Mouse (Mus musculus) lung, postnatal 0 days (tissue): ENCODE results near the gene Zfp599. TPM values are rescaled to one million over a fixed set of nuclear protein-coding genes. Genes with fewer than 3 reads are reported as not detected.
"Not testable (repeated sequence)": the region's sequence is repeated elsewhere in the genome, so short reads cannot be mapped to it uniquely, and the experiment has no call there.

Experiments
- ATAC-seq: fragments of 200-750 bp; cut with Nextera tagmentation; 2 replicates; pipeline ENCODE4 v1.8.0; 2017; ENCODE audit warnings: moderate library complexity
- DNase-seq: peaks from one replicate; pipeline ENCODE4 v3.0.0-alpha.2; 2016; ENCODE audit warnings: low spot score
- H3K27ac ChIP-seq: fragments of 300-500 bp; sonication (generic); 2 replicates; pipeline ENCODE4 v1.5.1; 2014; ENCODE audit warnings: antibody characterized with exemption, mild to moderate bottlenecking, low read length, mixed read lengths
- H3K27me3 ChIP-seq: fragments of 300-500 bp; sonication (generic); replicated peaks from 2 replicates; pipeline ENCODE4 v1.6.1; 2014; ENCODE audit warnings: low read length, mixed read lengths; ENCODE audit not compliant: insufficient read depth
- H3K36me3 ChIP-seq: fragments of 300-500 bp; sonication (generic); 2 replicates; pipeline ENCODE4 v1.6.1; 2014; ENCODE audit warnings: low read length, mixed read lengths; ENCODE audit not compliant: insufficient read depth
- H3K4me1 ChIP-seq: fragments of 300-500 bp; sonication (generic); 2 replicates; pipeline ENCODE4 v1.6.1; 2014; ENCODE audit warnings: antibody characterized with exemption, low read depth, low read length, mixed read lengths; ENCODE audit not compliant: insufficient read depth
- H3K4me2 ChIP-seq: fragments of 300-500 bp; sonication (generic); replicated peaks from 2 replicates; pipeline ENCODE4 v1.6.1; 2014; ENCODE audit warnings: low read depth, mild to moderate bottlenecking, low read length, moderate library complexity, mixed read lengths
- H3K4me3 ChIP-seq: fragments of 300-500 bp; sonication (generic); 2 replicates; pipeline ENCODE4 v1.5.1; 2014; ENCODE audit warnings: low read depth, low read length
- H3K9ac ChIP-seq: fragments of 300-500 bp; sonication (generic); replicated peaks from 2 replicates; pipeline ENCODE4 v1.6.1; 2014; ENCODE audit warnings: low read depth, mild to moderate bottlenecking
- H3K9me3 ChIP-seq: fragments of 300-500 bp; sonication (generic); 2 replicates; pipeline ENCODE4 v1.6.1; 2016; ENCODE audit warnings: low read length, mixed read lengths
- CTCF ChIP-seq: IDR thresholded peaks from 2 replicates; pipeline ENCODE4 v1.5.1; 2016; ENCODE audit warnings: antibody characterized with exemption, mild to moderate bottlenecking
- EP300 ChIP-seq: IDR thresholded peaks from 2 replicates; pipeline ENCODE4 v1.6.1; 2016; ENCODE audit warnings: antibody characterized with exemption, mild to moderate bottlenecking, control low read depth
- WGBS: fragments of 180-500 bp; shearing (Covaris S2); extraction: QIAGEN DNeasy Blood & Tissue Kit; methylation state at CpG from one replicate; pipeline ENCODE4 v1.1.7; 2014; 5-methylcytosine and 5-hydroxymethylcytosine counted together
- polyA plus RNA-seq: library from polyadenylated mRNA; unstranded; fragments of >200 nt; fragmentation: Nextera tagmentation; extraction: Ambion mirVana; gene quantifications from 2 replicates; pipeline ENCODE4 v1.2.1, GENCODE M21; 2015

Zfp599 gene
- polyA plus RNA-seq, result 0.84 and 0.97 TPM in 2 replicates

DNA sequence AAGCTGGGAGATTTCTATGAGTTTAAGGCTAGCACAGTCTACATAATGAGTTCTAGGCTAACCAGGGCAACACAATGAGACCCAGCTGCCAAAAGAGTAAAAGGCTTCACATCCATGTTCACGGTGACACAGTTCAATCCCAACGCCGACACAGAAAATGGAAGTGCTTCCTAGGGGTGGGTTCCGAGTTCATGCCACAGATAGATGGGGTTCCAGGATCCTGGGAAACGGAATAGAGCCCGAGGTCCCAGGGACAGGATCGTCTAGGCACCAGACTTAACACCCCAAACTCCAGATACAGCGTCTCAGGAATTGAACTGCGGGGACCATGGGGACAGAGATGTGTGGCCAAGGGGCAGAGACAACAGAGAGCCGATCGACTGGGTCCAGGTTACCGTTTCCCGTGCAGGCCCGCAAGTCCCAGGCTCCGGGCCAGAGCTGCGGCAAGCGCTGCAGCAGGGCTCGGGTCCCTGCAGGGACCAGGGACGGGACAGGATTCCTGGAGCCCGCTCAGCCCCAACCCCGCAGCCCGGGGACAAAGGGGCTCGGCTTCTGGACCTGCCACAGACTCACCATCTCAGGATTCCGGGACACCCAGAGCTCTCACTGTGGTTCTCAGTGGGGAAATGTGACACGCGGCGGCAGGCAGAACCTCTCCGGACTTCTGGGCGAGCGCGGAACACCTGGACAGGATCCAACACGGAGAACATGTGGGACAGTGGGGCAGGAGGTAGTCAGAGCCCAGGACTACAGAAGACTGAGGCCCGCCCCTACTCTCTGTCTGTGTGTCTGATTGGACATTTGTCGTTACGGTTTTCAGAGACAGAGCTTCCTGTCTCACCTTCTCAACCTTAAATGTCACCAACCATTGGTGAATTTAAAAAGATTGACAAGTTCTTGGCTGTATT lies at the start of gene Zfp599:
Gene Zfp599 (minus strand): TSS at position 712 of the 908 bp plus-strand sequence.
- DNase-seq, result peak; percentile 83
- under 1% methylated on average over 35 of the region's 35 CpGs for WGBS
- Histone ChIP-seq H3K4me3 (peak within 1 kb of the TSS; percentile 50), H3K9me3 (no peaks in the 10 kb centered on the region), H3K36me3 (no peaks in the 10 kb centered on the region), H3K9ac (peak within 1 kb of the TSS; percentile 55), H3K4me1 (no peaks in the 10 kb centered on the region), H3K27ac (no peak within 1 kb of the TSS), H3K27me3 (no peaks in the 10 kb centered on the region), H3K4me2 (peak within 1 kb of the TSS; percentile 89)
- peak; percentile 96 for ATAC-seq
- TF ChIP-seq EP300 (no peak), CTCF (no peak)

DNA sequence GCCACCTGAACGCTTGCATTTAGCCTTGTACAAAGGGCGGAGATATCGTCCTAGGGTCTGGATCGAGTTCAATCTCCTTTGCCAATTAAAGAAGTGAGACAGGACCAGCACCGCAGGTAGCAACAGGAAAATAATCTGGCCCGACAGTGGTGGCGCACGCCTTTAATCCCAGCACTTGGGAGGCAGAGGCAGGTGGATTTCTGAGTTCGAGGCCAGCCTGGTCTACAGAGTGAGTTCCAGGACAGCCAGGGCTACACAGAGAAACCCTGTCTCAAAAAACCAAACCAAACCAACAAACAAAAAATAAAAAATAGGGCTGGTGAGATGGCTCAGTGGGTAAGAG lies 48.2 kb upstream of the Zfp599 start:
- ATAC-seq, result not testable (repeated sequence)
- 9% methylated on average over 9 of the region's 9 CpGs for WGBS

DNA sequence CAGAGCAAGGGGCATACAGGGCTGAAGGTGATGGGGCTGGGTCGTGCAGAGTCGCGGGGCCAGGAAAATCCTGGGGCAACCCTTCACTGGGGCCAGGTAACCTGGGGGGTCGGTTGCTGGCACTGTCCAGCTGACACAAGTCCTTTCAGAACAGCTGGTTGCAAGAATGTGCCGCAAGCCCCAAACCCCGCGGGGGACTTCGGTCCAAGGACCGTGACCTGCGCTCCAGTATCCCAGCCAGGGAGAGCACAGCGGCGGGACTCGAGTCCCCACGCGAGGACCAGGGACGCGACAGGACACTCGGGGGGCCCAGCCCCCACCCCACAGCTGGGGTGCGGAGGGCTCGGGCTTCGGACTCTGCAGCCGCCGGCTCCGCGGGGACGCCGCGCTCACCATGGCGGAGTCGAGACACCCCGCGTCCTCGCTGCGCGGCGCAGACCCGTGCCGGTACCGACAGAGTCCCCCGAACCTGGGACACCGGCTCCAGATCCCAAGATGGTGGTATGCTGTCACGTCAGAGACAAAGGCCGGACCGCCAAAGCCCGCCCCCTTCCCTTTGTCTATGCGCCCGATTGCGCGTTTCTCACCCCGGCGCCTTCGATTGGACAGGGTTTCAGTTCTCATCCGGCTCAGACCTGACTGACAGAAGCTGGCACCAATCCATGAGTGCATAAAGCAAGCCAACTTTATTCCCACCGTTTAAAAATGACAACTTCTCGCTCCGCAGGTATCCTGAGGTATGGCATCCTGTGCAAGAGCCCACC lies 47.6 kb upstream of the Zfp599 start, which contains the start of gene Zfp810:
Gene Zfp810 (minus strand): TSS at position 493 of the 764 bp plus-strand sequence.
- H3K36me3 ChIP-seq, result peaks cover 5% of the 10 kb centered on the region; the same call in 1 of the 2 replicates
- H3K4me2 ChIP-seq, result peak within 1 kb of the TSS; percentile 89
- H3K27ac ChIP-seq, result peak within 1 kb of the TSS; percentile 82
- peak; percentile 98 for DNase-seq
- no peaks in the 10 kb centered on the region for H3K27me3 ChIP-seq
- H3K4me1 ChIP-seq, result no peaks in the 10 kb centered on the region
- H3K9ac ChIP-seq, result peak within 1 kb of the TSS; percentile 94
- WGBS, result under 1% methylated on average over 49 of the region's 56 CpGs
- ATAC-seq, result peak; percentile 100
- H3K9me3 ChIP-seq, result no peaks in the 10 kb centered on the region
- H3K4me3 ChIP-seq, result peak within 1 kb of the TSS; percentile 92
- no peak for TF ChIP-seq EP300
- TF ChIP-seq CTCF, result no peak

More for the DNA sequence above, 48.2 kb upstream of the Zfp599 start:
- peak; percentile 16 for TF ChIP-seq CTCF
- Histone ChIP-seq H3K4me2 (peak overlapping the region; percentile 89), H3K27ac (0 out of 2 replicates have a peak overlapping the region, but pooled peaks have one; percentile 82), H3K4me3 (peak overlapping the region; percentile 92), H3K9ac (peak overlapping the region; percentile 94; the same call in 1 of the 2 replicates)
- not testable (repeated sequence) for DNase-seq, H3K4me1 ChIP-seq, H3K9me3 ChIP-seq, H3K27me3 ChIP-seq, H3K36me3 ChIP-seq

DNA sequence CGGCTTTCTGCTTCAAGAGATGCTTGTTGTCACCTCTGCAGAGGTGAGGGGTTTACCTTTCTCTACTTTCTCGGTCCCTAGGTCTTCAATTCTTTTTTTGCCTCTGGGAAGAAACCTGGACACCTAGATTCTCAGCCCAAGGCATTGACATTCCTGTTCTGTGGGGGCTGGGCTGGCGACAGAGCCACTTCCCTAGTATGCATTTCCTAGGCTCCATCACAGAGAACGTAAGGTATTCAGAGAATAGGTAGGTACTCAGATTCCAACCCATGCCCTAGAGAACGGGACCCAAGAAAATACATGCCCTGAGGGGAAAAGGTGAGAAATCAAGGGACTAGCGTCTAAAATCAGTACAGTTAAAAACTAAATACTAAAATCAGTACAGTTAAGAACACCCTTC lies 47.0 kb upstream of the Zfp599 start:
- H3K4me1 ChIP-seq, result no peaks in the 10 kb centered on the region
- DNase-seq (peak; percentile 18), ATAC-seq (no peak)
- H3K36me3 ChIP-seq, result peaks cover 5% of the 10 kb centered on the region; the same call in 1 of the 2 replicates
- TF ChIP-seq CTCF (no peak), EP300 (no peak)
- peak overlapping the region; percentile 92 for H3K4me3 ChIP-seq
- WGBS, result 13% methylated on average over 6 of the region's 6 CpGs
- peak overlapping the region; percentile 82 for H3K27ac ChIP-seq
- H3K27me3 ChIP-seq, result no peaks in the 10 kb centered on the region
- H3K9ac ChIP-seq, result peak overlapping the region; percentile 94
- H3K4me2 ChIP-seq, result peak overlapping the region; percentile 89
- H3K9me3 ChIP-seq, result no peaks in the 10 kb centered on the region

DNA sequence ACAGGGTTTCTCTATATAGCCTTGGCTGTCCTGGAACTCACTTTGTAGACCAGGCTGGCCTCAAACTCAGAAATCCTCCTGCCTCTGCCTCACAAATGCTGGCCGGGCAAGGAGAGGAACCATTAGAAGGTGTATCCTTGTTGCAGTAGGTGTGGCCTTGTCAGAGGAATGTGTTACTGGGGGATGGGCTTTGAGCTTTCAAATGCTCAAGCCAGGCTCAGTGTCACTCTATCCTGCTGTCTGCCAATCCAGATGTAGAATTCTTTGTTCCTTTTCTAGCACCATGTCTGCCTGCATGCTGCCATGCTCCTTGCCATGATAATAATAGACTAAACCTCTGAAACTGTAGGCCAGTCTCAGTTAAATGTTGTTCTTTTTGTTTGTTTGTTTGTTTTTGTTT lies 42.5 kb upstream of the Zfp599 start:
- no peak for TF ChIP-seq CTCF
- no peak for TF ChIP-seq EP300
- no peak overlapping the region for H3K9ac ChIP-seq
- H3K4me1 ChIP-seq, result no peaks in the 10 kb centered on the region
- DNase-seq (no peak), ATAC-seq (no peak)
- no peak overlapping the region for H3K4me3 ChIP-seq
- no peaks in the 10 kb centered on the region for H3K27me3 ChIP-seq
- H3K36me3 ChIP-seq, result peaks cover 14% of the 10 kb centered on the region; the same call in 1 of the 2 replicates
- H3K4me2 ChIP-seq, result no peak overlapping the region
- H3K27ac ChIP-seq, result no peak overlapping the region
- WGBS, result 90% methylated on average over 1 of the region's 1 CpGs
- H3K9me3 ChIP-seq, result no peaks in the 10 kb centered on the region

DNA sequence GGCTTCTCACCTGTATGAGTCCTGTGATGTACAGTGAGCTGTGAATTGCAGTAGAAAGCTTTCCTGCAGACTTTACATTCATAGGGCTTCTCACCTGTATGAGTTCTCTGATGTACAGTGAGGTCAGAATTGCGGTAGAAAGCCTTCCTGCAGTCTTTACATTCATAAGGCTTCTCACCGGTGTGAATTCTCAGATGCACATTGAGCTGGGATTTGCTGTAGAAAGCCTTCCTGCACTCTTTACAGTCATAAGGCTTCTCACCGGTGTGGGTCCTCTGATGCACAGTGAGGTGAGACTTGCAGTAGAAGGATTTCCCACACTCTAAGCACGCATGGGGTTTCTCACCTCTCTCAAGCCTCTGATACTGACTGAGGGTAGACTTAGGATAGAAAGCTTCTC lies 19.0 kb upstream of the Zfp599 start:
- Histone ChIP-seq H3K9ac (no peak overlapping the region), H3K4me1 (no peaks in the 10 kb centered on the region), H3K27me3 (no peaks in the 10 kb centered on the region), H3K4me2 (no peak overlapping the region), H3K27ac (no peak overlapping the region), H3K36me3 (peaks cover 57% of the 10 kb centered on the region), H3K4me3 (no peak overlapping the region), H3K9me3 (peaks cover 51% of the 10 kb centered on the region)
- TF ChIP-seq CTCF, result no peak
- no peak for TF ChIP-seq EP300
- DNase-seq (no peak), ATAC-seq (no peak)
- 94% methylated on average over 4 of the region's 4 CpGs for WGBS
